Mouse (Mus musculus) 416B (cell line): ENCODE results near the gene Fbxo27.
A peak's percentile ranks its signal among the peaks of the same experiment; 100 is the strongest.
"Not testable (repeated sequence)": the region's sequence is repeated elsewhere in the genome, so short reads cannot be mapped to it uniquely, and the experiment has no call there.

Experiments
- DNase-seq: peaks from one replicate; pipeline ENCODE4 v3.0.0; 2011; ENCODE audit warnings: low read depth

Fbxo27 gene

DNA sequence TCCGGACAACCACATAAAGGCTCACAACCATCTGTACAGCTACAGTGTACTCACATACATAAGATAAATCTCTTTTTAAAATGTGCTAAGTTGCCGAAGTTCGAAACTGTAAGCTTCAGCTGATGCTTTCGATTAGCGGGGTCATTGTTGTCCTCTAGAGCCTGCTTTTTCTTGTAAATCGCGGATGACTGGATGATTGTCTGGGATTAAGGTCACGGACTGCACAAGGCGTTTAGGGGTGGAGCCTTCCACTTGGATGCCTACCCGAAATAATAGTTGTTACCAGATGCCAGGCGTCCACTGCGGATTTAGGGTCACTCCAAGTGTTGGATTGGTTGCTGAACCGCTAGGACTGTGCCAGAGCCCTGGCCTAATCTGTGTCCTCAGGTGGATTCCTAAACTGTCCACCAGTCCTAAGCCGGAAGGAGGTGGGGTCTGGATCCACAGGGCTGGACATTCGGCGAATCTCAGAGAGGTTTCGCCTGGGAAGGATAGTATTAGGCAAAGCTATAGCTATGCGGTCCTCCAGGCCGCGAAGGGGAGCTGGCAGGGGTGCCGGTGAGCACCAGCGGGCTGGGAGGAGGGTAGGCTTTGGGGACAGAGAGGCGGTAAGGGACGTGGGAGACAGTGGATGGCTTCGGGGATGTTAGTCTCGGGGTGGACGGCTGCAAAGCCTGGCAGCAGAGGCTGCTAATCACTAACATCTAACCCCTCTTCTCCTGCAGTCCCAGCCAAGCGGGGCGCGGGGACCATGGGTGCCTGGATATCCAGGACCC, at the start of gene Fbxo27:
TSS of gene Fbxo27 (plus strand) at position 305 of the 776 bp plus-strand sequence.
- DNase-seq, result no peak

DNA sequence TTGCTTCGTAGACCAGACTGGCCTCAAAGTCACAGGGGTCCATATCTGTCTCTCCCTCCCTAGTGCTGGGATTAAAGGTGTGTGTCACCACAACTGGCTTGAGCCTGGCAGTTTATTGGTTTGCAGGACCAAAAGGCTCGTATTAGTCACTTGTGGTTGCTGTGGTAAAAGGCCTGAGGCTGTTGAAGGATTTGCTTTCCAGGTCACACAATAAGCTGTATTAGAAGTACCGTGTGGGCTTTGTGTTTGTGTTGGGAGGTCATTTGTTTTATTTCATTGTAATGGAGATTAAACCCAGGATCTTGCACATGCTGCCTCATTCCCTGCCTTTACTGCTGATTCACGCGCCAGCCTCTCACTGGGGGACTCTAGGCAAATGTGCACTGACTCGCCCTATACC, 47.3 kb upstream of the Fbxo27 start:
- DNase-seq, result peak; percentile 71

GRCm38 (mm10) chr7:28645947-28646475, 46.6 kb upstream of the Fbxo27 start:
- DNase-seq, result peak; percentile 53

GRCm38 (mm10) chr7:28647016-28647415, 45.6 kb upstream of the Fbxo27 start:
- DNase-seq, result peak; percentile 27

DNA sequence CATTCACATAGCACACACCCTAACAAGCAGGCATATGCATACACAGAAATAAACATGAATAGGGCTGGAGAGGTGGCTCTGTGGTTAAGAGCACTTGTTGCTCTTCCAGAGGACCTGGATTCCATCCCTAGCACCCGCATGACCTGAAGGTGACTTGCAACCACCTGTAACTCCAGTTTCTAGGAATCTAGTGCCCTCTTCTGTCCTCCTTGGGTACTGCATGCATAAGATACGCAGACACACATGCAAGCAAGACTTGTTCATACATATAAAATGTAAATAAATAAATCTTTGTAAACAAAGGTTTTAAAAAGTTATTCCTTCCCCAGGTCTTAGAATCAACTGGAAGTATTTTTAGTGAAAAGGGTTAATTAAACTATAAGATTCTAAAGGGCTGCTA, 41.5 kb upstream of the Fbxo27 start:
- DNase-seq, result peak; percentile 43

GRCm38 (mm10) chr7:28656430-28656829, 36.2 kb upstream of the Fbxo27 start:
- no peak for DNase-seq

DNA sequence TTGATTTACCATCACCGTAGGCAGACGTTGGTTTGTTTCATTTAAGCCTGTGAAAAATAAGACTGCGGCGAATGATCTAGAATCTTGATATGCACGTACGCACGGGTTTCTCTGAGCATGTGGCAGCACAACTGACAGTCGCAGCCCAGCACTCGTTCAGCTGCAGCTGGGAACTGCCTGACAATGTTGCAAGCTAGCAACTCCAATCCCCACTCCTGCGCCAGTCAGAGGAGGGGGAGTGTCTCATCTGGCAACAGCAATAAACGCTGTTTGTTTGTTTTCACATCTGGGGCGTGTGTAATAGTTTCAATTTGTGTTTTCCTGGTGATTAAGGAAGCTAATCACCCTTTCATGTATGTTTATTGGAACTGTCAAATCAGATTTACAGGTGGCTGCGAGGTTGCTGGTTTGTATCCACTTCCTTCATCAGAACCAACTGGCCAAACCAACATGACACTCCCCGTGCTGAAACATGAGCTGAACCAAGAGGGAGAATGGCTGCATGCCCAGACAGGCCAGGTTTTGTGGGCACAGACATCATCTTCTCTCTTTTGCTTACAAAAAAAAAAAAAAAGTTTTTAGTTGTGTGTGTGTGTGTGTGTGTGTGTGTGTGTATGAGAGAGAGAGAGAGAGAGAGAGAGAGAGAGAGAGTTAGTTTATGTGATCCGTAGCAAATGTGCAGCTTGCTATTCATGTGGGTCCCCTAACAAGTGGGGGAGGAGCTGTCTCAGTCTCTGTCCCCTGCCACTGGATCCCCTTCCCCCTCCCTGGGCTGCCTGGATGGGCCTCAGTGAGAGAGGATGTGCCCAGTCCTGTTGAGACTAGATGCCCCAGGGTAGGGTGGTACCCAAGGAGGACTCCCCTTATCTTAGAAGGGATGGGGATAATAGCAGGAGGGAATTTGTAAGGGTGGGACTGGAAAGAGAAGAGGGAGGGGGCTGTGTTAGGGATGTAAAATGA, 26.7 kb upstream of the Fbxo27 start:
- peak; percentile 79 for DNase-seq

GRCm38 (mm10) chr7:28671172-28671571, 21.5 kb upstream of the Fbxo27 start:
- peak; percentile 70 for DNase-seq

GRCm38 (mm10) chr7:28672276-28672675, 20.4 kb upstream of the Fbxo27 start:
- DNase-seq, result no peak

DNA sequence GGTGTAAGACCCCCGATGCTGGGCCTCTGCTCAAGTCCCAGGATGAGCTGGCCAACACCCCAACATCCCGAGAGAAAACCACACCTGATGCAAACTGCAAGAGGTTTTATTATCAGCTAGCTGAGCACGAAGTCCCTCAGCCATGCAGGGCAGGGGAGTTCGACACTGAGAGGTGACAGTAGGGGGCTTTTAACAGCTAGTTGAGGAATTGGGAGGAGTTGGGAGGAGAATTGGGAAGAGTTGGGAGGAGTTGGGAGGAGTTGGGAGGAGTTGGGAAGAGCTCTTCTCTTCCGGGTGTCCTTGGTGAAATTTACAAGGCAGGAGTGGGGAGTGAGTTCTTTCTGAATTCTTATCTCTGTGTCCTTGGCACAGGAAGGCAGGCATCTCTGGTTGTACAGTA, 19.9 kb upstream of the Fbxo27 start:
- not testable (repeated sequence) for DNase-seq

- peak; percentile 64 for DNase-seq
Observed at GRCm38 (mm10) chr7:28674994-28675393, 17.7 kb upstream of the Fbxo27 start.

GRCm38 (mm10) chr7:28675746-28676145, 16.9 kb upstream of the Fbxo27 start:
- DNase-seq, result no peak

GRCm38 (mm10) chr7:28676811-28677541, 15.7 kb upstream of the Fbxo27 start:
- no peak for DNase-seq

- DNase-seq, result no peak
Observed at GRCm38 (mm10) chr7:28677624-28678023, 15.0 kb upstream of the Fbxo27 start.

DNA sequence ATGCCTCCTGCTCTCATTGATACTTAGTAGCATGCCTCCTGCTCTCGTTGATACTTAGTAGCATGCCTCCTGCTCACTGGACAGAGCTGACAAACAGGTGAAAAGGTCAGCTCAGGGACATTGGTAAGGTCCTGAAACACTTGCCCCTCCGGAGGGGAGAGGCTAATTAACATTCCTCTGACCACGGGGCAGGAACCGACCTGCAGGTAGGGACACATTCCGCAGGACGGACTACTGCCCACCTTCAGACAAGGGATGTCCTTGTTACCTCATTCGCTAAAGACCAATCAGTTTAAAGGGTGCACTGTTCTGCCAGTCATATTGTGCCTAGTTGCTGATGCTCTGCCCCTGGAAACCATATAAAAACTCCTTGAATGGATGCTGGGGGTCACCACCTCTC, 1.6 kb upstream of the Fbxo27 start:
- DNase-seq, result no peak

DNA sequence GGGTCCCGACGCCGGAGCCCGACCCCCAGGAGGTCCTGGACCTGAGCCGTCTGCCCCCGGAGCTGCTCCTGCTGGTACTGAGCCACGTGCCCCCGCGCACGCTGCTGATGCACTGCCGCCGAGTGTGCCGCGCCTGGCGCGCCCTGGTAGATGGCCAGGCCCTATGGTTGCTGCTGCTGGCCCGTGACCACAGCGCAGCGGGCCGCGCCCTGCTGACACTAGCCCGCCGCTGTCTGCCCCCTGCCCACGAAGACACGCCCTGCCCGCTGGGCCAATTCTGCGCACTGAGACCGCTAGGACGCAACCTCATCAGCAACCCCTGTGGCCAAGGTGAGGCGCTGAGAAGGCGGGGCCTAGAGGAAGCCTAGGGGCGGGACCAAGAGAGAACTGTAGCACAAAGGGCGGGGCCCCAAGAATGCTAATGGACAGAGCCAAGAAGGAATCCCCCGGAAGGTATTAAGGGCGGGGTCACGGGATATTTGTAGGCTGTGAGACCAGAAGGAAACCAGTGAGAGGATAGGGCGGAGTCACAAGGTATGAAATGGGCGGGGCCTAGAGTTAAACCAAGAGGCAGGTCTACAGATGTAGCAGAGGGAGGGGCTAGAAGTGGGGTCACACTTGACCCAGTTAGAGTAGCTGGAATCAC, 795 bp downstream of the Fbxo27 start:
- no peak for DNase-seq

DNA sequence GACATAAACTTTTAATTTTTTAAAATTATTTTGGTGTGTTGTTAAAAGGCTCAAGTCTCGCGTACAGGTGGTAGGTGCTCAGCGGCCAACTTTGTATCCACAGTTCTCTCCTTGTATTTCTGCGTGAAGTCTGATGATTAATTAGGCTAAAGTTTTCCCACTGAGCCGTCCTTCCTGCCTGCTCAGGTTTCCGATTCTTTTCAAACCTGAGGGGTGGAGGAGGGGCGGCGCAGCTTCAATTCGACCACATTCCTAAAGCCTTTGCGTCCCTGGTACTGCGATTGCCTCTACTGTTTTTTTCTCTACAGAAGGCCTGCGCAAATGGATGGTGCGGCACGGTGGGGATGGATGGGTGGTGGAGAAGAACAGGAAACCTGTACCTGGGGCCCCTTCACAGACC, 1.8 kb downstream of the Fbxo27 start:
- DNase-seq, result no peak

DNA sequence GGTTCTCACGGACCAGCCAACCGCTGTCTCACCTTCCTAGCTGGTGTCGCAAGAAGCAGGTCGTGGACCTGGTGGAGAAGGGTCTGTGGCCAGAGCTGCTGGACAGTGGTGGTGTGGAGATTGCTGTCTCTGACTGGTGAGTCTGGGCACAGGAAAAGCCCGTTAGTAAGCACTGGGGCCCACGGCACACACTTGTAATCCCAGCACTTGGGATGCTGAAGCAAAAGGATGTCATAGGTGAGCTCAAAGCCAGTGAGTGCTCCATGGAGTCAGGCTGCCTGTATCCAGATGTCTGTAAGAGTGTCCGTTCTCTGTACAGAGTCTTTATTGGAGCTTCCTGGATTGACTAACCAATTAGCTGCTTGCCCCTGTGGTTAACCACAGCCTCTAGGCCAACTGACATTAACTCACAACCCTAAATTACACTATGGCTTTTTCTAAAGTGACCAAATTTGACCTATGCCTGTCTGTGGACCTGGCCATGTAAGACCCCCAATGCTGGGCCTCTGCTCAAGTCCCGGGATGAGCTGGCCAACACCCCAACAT, 2.4 kb downstream of the Fbxo27 start:
- peak; percentile 88 for DNase-seq

- DNase-seq, result no peak
Observed at GRCm38 (mm10) chr7:28697277-28697676, 4.6 kb downstream of the Fbxo27 start.

DNA sequence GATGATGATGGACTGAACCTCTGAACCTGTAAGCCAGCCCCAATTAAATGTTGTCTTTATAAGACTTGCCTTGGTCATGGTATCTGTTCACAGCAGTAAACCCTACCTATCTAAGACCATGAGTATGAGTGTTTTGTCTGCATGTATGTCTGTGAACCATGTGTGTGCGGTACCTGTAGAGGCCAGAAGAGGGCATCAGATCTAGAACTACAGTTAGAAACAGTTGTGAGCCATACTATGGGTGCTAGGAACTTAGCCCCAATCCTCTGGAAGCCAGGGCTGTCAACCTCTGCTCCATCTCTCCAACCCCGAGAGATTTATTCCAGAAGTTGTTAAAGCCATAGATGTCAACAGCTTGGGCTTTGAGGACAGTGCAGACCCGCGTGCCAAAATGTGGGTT, 7.6 kb downstream of the Fbxo27 start:
- DNase-seq, result no peak

GRCm38 (mm10) chr7:28701306-28701705, 8.7 kb downstream of the Fbxo27 start:
- not testable (repeated sequence) for DNase-seq
